Mouse (Mus musculus): ENCODE results near the gene 2010300C02Rik. TPM values are rescaled to one million over a fixed set of nuclear protein-coding genes. Genes with fewer than 3 reads are reported as not detected.
"Not testable (repeated sequence)": the region's sequence is repeated elsewhere in the genome, so short reads cannot be mapped to it uniquely, and the experiment has no call there.

2010300C02Rik gene
- total RNA-seq, 2 experiments from 2014 or later: 0.94 to 0.98 TPM

GRCm38 (mm10) chr1:37712357-37712737, 7.5 kb downstream of the 2010300C02Rik start:
- intact Hi-C loops (cut with DNase I); DNase-seq: not testable (repeated sequence)

DNA sequence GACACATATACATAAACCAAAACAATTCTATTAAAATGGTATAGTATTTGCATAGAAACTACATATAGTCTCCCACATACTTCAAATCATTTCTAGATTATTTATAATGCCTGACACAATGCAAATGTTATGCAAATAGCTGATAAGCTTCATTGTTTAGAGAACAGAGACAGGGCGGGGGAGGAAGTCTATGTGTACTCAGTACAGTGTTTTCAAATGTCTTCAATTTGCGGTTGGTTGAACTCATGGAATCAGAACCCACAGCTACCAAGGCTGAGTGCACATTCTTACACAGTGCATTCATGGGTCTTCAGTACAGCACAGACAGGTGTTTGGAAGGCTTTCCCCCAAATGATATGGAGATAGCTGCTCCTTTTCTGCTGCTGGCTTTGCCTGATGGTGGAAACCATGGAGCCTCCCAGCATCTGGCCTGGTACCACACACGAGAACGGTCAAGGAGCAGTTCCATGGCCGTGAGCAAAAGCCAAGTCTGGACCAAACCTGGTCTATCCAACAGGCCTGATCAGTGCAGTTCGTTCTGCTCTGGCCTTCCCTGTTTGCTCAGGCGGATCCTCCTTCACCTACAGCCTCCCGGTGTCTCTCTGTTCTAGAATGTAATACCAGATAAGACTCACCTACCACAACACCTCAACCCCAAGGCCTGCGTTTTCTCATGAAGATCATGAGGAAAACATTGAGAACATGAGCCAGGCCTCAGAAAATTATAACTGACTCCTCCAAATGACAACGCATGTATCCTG, 8.1 kb downstream of the 2010300C02Rik start:
- no peak for DNase-seq

GRCm38 (mm10) chr1:37711082-37711481, 8.8 kb downstream of the 2010300C02Rik start:
- intact Hi-C loops (cut with DNase I): no loop called here
- no peak for DNase-seq

More for the DNA sequence above, 8.1 kb downstream of the 2010300C02Rik start:
- intact Hi-C loops (cut with DNase I): no loop called here

- intact Hi-C loops (cut with DNase I): no loop called here
- DNase-seq: no peak
Measured at GRCm38 (mm10) chr1:37709736-37710135, 10.1 kb downstream of the 2010300C02Rik start.

- peak in 1 of 2 experiments; percentile 18 for DNase-seq
- intact Hi-C loops (cut with DNase I): no loop called here
Measured at GRCm38 (mm10) chr1:37708270-37708955, 11.5 kb downstream of the 2010300C02Rik start.

- intact Hi-C loops (cut with DNase I): no loop called here
- DNase-seq: no peak
Measured at GRCm38 (mm10) chr1:37702326-37702725, 17.6 kb downstream of the 2010300C02Rik start.

- intact Hi-C loops (cut with DNase I): no loop called here
- no peak for DNase-seq
Measured at GRCm38 (mm10) chr1:37698852-37699439, 20.9 kb downstream of the 2010300C02Rik start.

- intact Hi-C loops (cut with DNase I): no loop called here
Measured at GRCm38 (mm10) chr1:37698186-37698839, 21.6 kb downstream of the 2010300C02Rik start.

GRCm38 (mm10) chr1:37696918-37697317, 23.0 kb downstream of the 2010300C02Rik start:
- intact Hi-C loops (cut with DNase I): no loop called here
- no peak for DNase-seq

More at GRCm38 (mm10) chr1:37698186-37698839, 21.6 kb downstream of the 2010300C02Rik start:
- DNase-seq: no peak

GRCm38 (mm10) chr1:37695732-37696131, 24.2 kb downstream of the 2010300C02Rik start:
- no peak for DNase-seq
- intact Hi-C loops (cut with DNase I): no loop called here

DNA sequence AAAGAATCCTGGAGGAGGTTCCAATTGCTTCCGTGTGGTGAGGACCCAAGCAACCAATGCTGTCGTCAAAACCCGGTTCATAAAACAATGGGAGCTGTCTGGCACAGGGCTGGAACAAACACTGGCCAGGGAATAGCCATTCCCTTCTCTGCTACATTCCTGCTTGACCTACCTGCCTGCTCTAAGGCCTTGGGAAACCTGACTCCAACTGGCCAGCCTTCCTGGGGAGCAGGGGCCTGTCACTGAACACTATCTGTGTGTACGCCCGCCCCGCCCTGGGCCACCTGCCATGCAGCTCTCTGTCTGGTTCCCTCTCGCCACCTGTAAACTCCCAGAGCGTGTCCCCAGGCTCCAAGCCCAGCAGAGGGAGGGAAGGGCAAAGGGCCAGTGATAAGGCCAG, 25.5 kb downstream of the 2010300C02Rik start:
- DNase-seq: peak; percentile 47 to 51
- intact Hi-C loops (cut with DNase I): no loop called here

DNA sequence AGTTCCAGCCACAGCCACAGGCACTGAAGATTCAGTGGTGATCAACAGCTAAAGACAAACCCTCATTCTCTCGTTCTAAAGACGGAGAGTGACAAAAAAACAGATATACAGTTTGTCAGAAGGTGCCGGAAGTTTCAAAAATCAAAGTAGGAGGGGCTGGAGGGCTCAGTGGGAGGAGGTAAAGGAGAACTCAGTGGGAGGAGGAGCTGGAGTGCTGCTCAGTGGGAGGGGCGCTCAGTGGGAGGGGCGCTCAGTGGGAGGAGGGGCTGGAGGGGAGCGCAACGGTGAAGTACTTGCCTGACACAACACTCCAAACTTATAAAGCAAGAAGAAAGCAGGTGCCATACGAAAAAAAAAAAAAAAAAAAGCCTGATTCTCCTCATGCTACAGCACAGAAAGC, 28.7 kb downstream of the 2010300C02Rik start:
- intact Hi-C loops (cut with DNase I): no loop called here
- DNase-seq: no peak

DNA sequence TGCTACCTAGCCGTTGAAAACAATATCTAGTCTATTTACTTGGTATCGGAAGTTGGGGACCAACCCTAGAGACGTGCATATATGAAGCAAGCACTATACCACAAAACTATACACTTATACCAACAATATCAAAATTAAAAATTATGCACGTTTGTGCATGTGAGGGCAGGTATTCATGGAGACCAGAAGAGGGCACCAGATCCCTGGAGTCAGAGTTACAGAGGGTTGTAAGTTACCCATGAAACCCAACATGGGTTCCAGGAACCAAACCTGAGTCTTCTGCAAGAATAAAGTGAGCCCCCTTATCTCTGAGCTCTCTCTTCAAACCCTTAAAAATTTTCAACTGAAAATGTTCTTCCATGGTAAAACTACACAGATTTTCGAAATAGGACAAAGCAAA, 29.2 kb downstream of the 2010300C02Rik start:
- intact Hi-C loops (cut with DNase I): no loop called here
- DNase-seq: no peak

- intact Hi-C loops (cut with DNase I): no loop called here
Measured at GRCm38 (mm10) chr1:37689730-37690129, 30.2 kb downstream of the 2010300C02Rik start.

GRCm38 (mm10) chr1:37688351-37688750, 31.5 kb downstream of the 2010300C02Rik start:
- intact Hi-C loops (cut with DNase I): no loop called here
- no peak for DNase-seq

More at GRCm38 (mm10) chr1:37689730-37690129, 30.2 kb downstream of the 2010300C02Rik start:
- DNase-seq: no peak

- no peak for DNase-seq
- intact Hi-C loops (cut with DNase I): no loop called here
Measured at GRCm38 (mm10) chr1:37687515-37687914, 32.4 kb downstream of the 2010300C02Rik start.

- intact Hi-C loops (cut with DNase I): no loop called here
- no peak for DNase-seq
Measured at GRCm38 (mm10) chr1:37686953-37687441, 32.9 kb downstream of the 2010300C02Rik start.

- DNase-seq: peak; percentile 77 to 85
- intact Hi-C loops (cut with DNase I): loop anchor here (1.0 to 5.0 kb wide), 4 partner anchors 79 to 454 kb away; partner anchors contain the start of gene Tsga10
Measured at GRCm38 (mm10) chr1:37678327-37679123, 41.4 kb downstream of the 2010300C02Rik start.

- intact Hi-C loops (cut with DNase I): loop anchor here (5.0 kb wide), 2 partner anchors 80 to 455 kb away; no protein-coding TSS in a partner anchor
- DNase-seq: no peak
Measured at GRCm38 (mm10) chr1:37676967-37677512, 42.8 kb downstream of the 2010300C02Rik start.
